Mouse (Mus musculus) kidney, postnatal 10 days (tissue): ENCODE results near the gene Dyrk4.

ENCODE experiments used
- DNase-seq: peaks from one replicate; pipeline ENCODE4 v3.0.0; 2021; ENCODE audit warnings: mixed read lengths

Gene Dyrk4

DNA sequence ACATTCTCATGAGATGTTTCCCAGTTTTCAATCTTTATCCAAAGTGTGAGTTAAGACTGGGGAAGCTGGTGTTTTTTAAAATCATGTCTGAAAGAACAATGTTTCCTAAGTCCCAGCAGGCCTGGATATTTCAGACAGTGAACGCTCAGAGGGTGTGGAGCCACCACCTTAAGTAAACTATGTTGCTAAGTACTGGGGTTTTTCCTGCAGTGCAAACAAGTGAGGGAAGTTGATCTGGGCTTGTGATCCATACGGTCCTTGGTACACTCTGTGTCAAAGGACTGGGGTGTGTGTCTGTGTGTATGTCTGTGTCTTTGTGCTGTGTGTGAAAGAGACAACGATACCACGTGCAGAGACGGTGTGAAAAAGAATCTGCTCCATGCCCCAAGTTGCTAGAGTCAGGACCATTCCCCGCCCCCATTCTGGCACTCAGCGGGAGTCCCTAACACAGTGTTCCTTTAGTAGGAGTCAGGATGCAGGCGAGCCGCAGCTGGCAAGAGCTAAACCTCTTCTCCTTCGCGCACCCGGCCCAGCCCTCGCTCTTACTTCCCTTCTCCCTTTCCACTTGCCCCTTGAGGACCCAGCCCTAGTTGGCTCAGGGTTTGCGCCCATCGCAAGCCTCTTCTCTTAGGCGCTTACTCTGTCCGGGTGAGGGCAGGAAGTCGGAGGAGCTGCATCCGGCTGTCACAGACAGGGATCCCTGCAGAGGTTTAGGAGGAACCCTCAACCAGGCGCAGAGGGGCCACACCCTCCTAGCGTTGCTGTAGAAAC is at the start of gene Dyrk4:
TSS of gene Dyrk4 (minus strand) at position 729 of the 771 bp plus-strand sequence.
- peak; percentile 50 for DNase-seq

- DNase-seq, result no peak
Measured at GRCm38 (mm10) chr6:126966241-126967026, 44.8 kb upstream of the Dyrk4 start.

DNA sequence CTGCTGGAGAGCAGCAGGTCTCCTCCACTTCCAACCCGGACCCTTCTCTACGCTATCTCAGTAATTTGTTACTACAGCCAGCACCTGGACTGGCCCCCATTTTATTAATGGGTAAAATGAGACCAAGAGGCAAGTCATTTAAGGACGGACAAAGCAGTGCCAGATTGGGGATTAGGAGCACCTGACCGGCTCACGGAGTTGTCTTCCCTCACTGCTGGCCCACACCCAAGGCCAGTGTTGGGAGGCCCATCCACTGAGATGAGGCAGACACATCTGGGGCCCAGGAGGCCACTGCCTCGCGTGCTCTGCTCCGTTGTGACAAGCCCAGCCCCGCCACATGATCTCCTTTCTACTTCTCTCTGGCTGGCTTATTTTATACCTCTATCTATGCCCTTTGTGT is 41.8 kb upstream of the Dyrk4 start:
- no peak for DNase-seq

DNA sequence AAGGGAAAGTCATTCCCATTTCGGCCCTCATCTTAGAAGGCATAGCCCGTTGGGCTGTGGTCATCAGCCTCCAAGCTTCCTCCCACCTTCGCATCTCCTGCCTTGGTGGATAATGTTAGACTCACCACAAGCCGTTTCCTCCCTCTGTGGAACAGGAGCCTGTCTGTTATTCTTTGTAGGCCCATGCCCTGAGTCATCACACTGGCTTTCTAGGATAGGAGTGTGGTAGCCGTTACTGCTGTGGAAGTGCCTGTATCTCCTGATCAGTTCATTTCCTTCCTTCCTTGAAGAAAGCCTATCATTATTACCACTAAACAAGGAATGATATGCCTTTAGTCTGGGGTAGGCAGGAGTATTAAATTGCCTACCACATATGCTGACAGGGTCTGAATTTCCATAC is 41.1 kb upstream of the Dyrk4 start:
- DNase-seq, result no peak

DNA sequence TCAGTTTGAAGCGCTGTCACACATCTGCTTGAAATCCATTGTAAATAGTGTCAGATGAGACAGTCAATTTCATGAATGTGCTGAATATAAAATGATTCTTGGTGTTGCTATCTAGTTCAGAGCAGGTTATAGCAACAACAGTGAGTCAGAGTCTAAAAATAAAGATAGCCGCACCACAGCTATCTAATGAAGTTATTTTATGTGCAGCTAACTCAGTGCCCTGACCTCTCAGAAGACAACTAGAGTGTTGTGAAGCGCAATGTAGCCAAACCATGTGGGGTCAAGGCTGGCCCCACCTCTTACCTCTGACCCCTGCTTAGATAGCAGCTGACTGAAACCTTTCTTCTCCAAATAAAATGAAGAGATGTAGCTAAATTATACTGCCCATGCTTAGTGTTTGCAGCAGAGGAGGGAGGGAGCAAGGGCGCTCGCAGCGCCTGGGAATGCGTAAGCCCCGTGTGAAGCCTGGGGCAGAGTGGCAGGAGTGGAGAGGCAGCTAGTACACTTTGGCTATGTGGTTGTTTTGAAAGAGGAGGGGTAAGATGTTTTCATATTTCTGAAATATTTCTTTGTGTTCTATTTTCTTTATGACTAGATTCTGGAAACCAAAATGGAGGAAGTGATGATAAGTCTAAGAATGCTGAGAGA is 39.9 kb upstream of the Dyrk4 start:
- no peak for DNase-seq

DNA sequence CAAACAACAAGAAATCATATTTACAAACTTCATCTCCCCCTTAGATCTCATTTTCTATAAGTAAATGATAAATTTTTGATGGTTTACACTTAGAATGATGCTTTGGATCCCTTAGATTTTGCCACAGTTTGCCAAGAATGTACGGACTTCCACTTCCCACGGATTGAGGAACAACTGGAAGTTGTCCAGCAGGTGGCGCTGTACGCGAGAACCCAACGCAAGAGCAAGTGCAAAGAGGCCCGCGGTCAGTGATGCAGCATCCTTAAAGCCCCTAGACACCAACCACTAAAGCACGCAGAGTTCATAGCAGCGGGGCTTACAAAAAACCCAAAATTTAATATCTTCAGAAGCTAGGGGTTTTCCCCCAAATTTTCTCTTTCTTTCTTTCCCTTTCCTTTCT is 34.1 kb upstream of the Dyrk4 start:
- peak; percentile 91 for DNase-seq

DNA sequence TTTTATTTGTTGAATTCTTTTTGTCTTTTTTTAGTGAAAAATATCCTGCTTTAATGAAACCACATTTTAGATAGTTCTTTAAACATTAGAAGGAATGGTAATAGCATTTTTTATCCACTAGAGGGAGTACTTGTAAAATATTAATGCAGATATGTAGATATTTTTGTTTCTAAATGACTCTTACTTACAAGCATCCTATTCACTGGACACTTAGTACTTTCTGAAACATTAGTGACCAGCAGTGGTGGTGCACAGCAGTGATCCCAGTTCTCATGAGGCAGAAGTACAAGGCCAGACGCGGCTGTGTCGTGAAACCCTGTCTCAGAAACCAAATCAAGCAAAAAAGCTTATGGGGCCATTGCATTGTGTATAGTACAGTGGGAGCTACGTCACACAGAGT is 26.7 kb upstream of the Dyrk4 start:
- DNase-seq, result no peak

- no peak for DNase-seq
Measured at GRCm38 (mm10) chr6:126940451-126940850, 18.8 kb upstream of the Dyrk4 start.

- peak; percentile 97 for DNase-seq
Measured at GRCm38 (mm10) chr6:126939487-126940171, 18.0 kb upstream of the Dyrk4 start, which contains the start of the genes Rad51ap1 and D6Wsu163e. Gene Rad51ap1 (minus strand): TSS chr6:126939587. Gene D6Wsu163e (plus strand): TSS chr6:126939962.

DNA sequence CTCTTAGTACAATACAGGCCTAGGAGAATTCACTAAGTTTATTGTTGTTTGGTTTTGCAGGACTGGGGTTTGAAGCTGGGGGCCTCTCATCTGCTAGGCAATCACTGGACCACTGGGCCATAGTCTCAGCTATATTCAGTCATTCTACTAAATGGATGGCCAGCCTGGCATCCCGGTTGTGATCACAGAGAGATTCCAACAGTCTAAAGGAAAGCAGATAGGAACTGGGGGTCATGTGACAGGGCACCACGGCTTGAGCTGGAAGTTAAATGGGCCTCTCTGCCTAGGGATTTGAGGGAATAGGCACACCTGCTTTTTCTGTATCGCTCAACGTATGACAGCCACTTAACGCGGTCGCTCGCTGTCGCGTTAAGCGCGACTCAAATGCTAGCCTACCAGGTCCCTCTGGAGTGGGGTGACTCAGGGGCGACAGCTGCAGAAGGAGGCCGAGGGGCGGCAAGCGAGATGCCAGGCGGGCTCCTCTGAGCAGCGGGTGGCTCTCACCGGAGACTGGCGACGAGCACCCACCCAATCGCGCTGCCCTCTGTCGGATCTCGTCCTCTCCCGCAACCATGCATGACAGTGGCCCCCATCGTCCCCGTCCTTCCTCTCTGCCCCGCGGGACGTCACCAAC is 17.3 kb upstream of the Dyrk4 start:
- DNase-seq, result no peak

DNA sequence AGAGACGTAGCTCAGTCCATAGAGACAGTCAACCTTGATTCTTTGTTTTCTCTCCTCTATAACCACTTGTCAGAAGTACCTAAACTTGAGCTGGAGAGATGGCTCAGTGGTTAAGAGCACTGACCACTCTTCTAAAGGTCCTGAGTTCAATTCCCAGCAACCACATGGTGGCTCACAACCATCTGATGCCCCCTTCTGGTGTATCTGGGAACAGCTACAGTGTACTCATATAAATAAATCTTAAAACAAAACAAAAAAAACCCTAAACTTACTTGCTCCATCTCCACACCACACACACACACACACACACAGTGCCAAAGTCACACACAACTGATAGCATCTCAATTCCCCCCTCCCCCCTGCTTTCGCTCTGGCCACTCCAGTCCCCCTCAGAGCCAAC is 16.4 kb upstream of the Dyrk4 start:
- no peak for DNase-seq

- no peak for DNase-seq
Measured at GRCm38 (mm10) chr6:126932896-126933295, 11.3 kb upstream of the Dyrk4 start.

- no peak for DNase-seq
Measured at GRCm38 (mm10) chr6:126914928-126915327, 6.7 kb downstream of the Dyrk4 start.

DNA sequence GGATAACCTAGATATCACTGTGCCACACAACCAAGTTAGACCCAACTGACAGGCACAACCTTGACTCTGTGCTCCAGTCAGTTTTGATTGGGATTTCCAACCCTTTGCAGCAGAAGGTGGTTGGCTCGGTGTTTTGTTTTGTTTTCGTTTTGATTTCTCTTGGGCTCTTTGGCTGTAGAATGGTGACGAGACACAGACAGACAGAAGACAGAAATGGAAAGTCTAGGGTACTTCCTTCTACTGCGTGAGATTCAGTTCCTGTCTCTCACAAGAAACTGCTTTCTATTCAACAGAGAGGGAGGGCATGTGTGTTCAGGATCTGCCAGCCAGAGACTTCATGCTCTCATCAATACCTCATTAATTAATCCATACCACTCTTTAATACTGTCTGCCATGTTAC is 10.9 kb downstream of the Dyrk4 start:
- no peak for DNase-seq

GRCm38 (mm10) chr6:126907876-126908275 is 13.8 kb downstream of the Dyrk4 start:
- no peak for DNase-seq

DNA sequence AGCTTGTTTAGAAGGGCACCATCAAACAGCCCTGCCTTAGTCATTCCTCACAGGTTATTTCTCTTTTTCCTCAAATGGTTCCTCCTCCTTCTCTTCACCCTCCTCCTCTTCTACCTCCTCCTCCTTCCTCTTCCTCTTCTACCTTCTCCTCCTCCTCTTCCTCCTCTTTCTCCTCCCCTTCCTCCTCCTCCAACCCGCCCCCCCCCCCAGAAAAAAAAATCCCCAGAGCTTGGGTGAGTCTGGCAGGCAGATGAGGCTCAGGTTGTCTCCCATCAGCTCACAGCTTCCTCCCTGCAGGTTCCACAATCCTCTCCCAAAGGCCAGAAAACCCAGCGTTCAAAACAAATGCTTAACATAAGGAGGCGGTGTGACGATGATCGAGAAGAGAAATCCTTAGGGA is 14.3 kb downstream of the Dyrk4 start:
- DNase-seq, result no peak

- DNase-seq, result no peak
Measured at GRCm38 (mm10) chr6:126877118-126877517, 44.5 kb downstream of the Dyrk4 start.

DNA sequence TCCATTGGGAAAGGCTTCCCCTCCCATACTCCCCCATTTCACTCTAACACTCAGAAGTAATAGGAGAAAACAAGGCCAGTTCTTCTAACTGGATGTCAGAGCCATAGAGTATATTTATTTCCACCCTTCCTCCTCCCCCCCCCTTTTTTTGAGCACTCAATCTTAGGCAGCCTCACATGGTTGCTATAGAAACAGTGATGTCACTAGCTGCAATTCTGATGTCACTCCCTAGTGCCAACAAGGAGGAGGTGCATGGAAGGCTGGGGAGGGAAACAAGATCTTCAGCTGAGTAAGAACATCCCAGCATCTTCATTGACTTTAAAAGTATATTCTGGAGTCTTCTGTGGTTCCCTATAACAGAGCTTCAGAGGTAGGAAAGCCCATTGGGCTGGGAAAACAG is 68.8 kb downstream of the Dyrk4 start, which contains the start of gene Akap3:
TSS of gene Akap3 (plus strand) at position 218 of the 400 bp plus-strand sequence.
- no peak for DNase-seq

DNA sequence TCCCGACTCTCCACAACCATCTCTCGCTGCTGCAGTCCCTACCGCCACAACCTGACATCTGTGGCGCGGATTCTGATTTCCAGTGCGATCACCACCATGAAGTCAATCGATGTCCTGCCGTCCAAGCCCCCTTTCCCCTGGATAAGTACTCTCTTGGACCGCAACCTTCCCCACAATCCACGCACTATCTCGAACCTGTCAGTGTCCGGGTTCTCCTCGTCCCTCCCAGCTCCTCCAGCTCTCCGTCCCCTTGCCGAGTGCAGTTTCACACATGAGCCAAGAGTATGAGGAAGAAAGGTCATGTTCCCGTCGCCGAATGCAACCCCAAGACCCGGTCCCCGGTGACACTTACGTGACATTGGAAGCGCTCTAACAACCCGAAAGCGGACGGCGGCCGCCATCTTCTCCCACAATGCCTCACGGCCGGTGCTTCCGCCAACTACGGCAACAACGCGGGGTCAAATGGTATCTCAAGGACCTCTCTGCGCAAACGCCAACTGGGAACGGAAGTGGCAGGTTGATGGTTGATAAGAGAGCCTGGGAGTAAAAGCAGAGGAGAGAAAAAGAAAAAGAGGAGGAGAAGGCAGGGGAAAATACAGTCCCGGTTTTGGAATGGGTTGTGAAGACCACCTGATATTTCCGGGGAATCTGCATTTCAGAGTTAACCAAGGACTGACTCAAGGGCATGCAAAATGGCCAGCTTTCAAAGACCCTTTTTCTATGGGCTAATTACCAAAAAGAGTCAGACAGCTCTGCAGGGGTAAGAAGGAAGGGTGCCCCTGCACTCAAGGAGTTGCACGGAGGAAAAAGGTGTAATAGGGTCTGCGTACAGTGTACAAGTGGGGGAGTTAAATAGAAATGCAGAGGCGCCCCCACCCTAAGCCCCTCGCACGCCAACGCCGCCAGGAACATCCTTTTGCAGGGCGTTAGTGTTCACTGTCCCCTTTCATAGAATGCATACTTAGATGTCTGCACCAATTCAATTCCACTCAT is 72.6 kb downstream of the Dyrk4 start, which contains the start of gene Ndufa9:
TSS of gene Ndufa9 (minus strand) at position 425 of the 993 bp plus-strand sequence.
- peak; percentile 97 for DNase-seq

- no peak for DNase-seq
Measured at GRCm38 (mm10) chr6:126836628-126837027, 85.0 kb downstream of the Dyrk4 start.
